Mouse (Mus musculus): ENCODE data around the gene Gstp3. TPM values are rescaled to one million over a fixed set of nuclear protein-coding genes. Genes with fewer than 3 reads are reported as not detected.
A peak's percentile ranks its signal among the peaks of the same experiment; 100 is the strongest.
"Not testable (repeated sequence)": the region's sequence is repeated elsewhere in the genome, so short reads cannot be mapped to it uniquely, and the experiment has no call there.

Gstp3 gene
- total RNA-seq, 1 experiment from 2014 or later, result 5.8 TPM

- ATAC-seq (replicated peaks; ENCODE audit: insufficient number of reproducible peaks, low FRiP score, low TSS enrichment, poor library complexity, severe bottlenecking), result no peak
These were observed 8.4 kb downstream of the Gstp3 start for GRCm38 (mm10) chr19:4051016-4051415.

- not testable (repeated sequence) for ATAC-seq (replicated peaks; ENCODE audit: insufficient number of reproducible peaks, low FRiP score, low TSS enrichment, poor library complexity, severe bottlenecking)
These were observed 10.3 kb downstream of the Gstp3 start for GRCm38 (mm10) chr19:4049069-4049468.

- peak; percentile 72 for ATAC-seq (replicated peaks; ENCODE audit: insufficient number of reproducible peaks, low FRiP score, low TSS enrichment, poor library complexity, severe bottlenecking)
These were observed 11.5 kb downstream of the Gstp3 start for GRCm38 (mm10) chr19:4047859-4048258.

GRCm38 (mm10) chr19:4046866-4047254, 12.5 kb downstream of the Gstp3 start:
- ATAC-seq (replicated peaks; ENCODE audit: insufficient number of reproducible peaks, low FRiP score, low TSS enrichment, poor library complexity, severe bottlenecking), result no peak

GRCm38 (mm10) chr19:4045966-4046865, 13.2 kb downstream of the Gstp3 start, which contains the start of gene Gstp2:
Gene Gstp2, minus strand, starts transcription at chr19:4046023.
- peak; percentile 36; the same call in 1 of the 2 replicates for ATAC-seq (replicated peaks; ENCODE audit: insufficient number of reproducible peaks, low FRiP score, low TSS enrichment, poor library complexity, severe bottlenecking)

GRCm38 (mm10) chr19:4044109-4044508, 15.3 kb downstream of the Gstp3 start:
- ATAC-seq (replicated peaks; ENCODE audit: insufficient number of reproducible peaks, low FRiP score, low TSS enrichment, poor library complexity, severe bottlenecking), result not testable (repeated sequence)

- no peak for ATAC-seq (replicated peaks; ENCODE audit: insufficient number of reproducible peaks, low FRiP score, low TSS enrichment, poor library complexity, severe bottlenecking)
These were observed 17.2 kb downstream of the Gstp3 start for GRCm38 (mm10) chr19:4042124-4042523.

- not testable (repeated sequence) for ATAC-seq (replicated peaks; ENCODE audit: insufficient number of reproducible peaks, low FRiP score, low TSS enrichment, poor library complexity, severe bottlenecking)
These were observed 17.9 kb downstream of the Gstp3 start for GRCm38 (mm10) chr19:4041500-4041899.

GRCm38 (mm10) chr19:4040941-4041340, 18.4 kb downstream of the Gstp3 start:
- not testable (repeated sequence) for ATAC-seq (replicated peaks; ENCODE audit: insufficient number of reproducible peaks, low FRiP score, low TSS enrichment, poor library complexity, severe bottlenecking)

- ATAC-seq (replicated peaks; ENCODE audit: insufficient number of reproducible peaks, low FRiP score, low TSS enrichment, poor library complexity, severe bottlenecking), result peak; percentile 86
These were observed 21.6 kb downstream of the Gstp3 start, which contains the start of gene Gstp1 for GRCm38 (mm10) chr19:4037788-4038232. Gene Gstp1, minus strand, starts transcription at chr19:4037985.

GRCm38 (mm10) chr19:4037154-4037787, 22.1 kb downstream of the Gstp3 start:
- ATAC-seq (replicated peaks; ENCODE audit: insufficient number of reproducible peaks, low FRiP score, low TSS enrichment, poor library complexity, severe bottlenecking), result not testable (repeated sequence)

GRCm38 (mm10) chr19:4036327-4037045, 22.9 kb downstream of the Gstp3 start:
- ATAC-seq (replicated peaks; ENCODE audit: insufficient number of reproducible peaks, low FRiP score, low TSS enrichment, poor library complexity, severe bottlenecking), result no peak

- no peak for ATAC-seq (replicated peaks; ENCODE audit: insufficient number of reproducible peaks, low FRiP score, low TSS enrichment, poor library complexity, severe bottlenecking)
These were observed 25.6 kb downstream of the Gstp3 start for GRCm38 (mm10) chr19:4033742-4034141.

- no peak for ATAC-seq (replicated peaks; ENCODE audit: insufficient number of reproducible peaks, low FRiP score, low TSS enrichment, poor library complexity, severe bottlenecking)
These were observed 26.1 kb downstream of the Gstp3 start for GRCm38 (mm10) chr19:4033298-4033697.

GRCm38 (mm10) chr19:4032668-4033067, 26.7 kb downstream of the Gstp3 start:
- ATAC-seq (replicated peaks; ENCODE audit: insufficient number of reproducible peaks, low FRiP score, low TSS enrichment, poor library complexity, severe bottlenecking), result no peak

GRCm38 (mm10) chr19:4027576-4027975, 31.8 kb downstream of the Gstp3 start:
- ATAC-seq (replicated peaks; ENCODE audit: insufficient number of reproducible peaks, low FRiP score, low TSS enrichment, poor library complexity, severe bottlenecking), result no peak

- no peak for ATAC-seq (replicated peaks; ENCODE audit: insufficient number of reproducible peaks, low FRiP score, low TSS enrichment, poor library complexity, severe bottlenecking)
These were observed 36.2 kb downstream of the Gstp3 start for GRCm38 (mm10) chr19:4023185-4023584.

GRCm38 (mm10) chr19:4018743-4019583, 40.4 kb downstream of the Gstp3 start:
- ATAC-seq (replicated peaks; ENCODE audit: insufficient number of reproducible peaks, low FRiP score, low TSS enrichment, poor library complexity, severe bottlenecking), result peak; percentile 83

Data from monocyte, adult 5-6 weeks (primary cell).